Mouse (Mus musculus): ENCODE measurements at regions not wholly inside any gene's neighbourhood (a gene's known extent, or its start where the extent isn't known, plus 50 kb on each side); places are given as distances from the start of the nearest gene placed in this dataset.

- TF ChIP-seq CTCF (IDR thresholded peaks at IDR 0.05; ENCODE audit: control insufficient read depth, insufficient read depth, low read length) (no peak), POLR2A (IDR thresholded peaks at IDR 0.05; ENCODE audit: borderline replicate concordance, control insufficient read depth, low read depth, low read length) (no peak)
Measured at GRCm38 (mm10) chr4:105907611-105908010, 117.9 kb downstream of the Gm12728 start.
